Mouse (Mus musculus): ENCODE measurements around the gene Igfals. TPM values are rescaled to one million over a fixed set of nuclear protein-coding genes. Genes with fewer than 3 reads are reported as not detected.

Gene Igfals
- polyA plus RNA-seq, 1 experiment from 2014 or later: 0.19 TPM

GRCm38 (mm10) chr17:24907591-24907990, 41.8 kb downstream of the Igfals start:
- Histone ChIP-seq H3K27ac (no peak overlapping the region), H3K27me3 (no peaks in the 10 kb centered on the region), H3K4me3 (no peak overlapping the region), H3K36me3 (peaks cover 98% of the 10 kb centered on the region), H3K9me3 (replicated peaks) (no peaks in the 10 kb centered on the region), H3K9ac (no peak overlapping the region), H3K4me2 (no peak overlapping the region), H3K4me1 (replicated peaks) (no peaks in the 10 kb centered on the region)
- 88% methylated on average over 2 of the region's 2 CpGs for WGBS
- no peak for ATAC-seq (replicated peaks; ENCODE audit: insufficient number of reproducible peaks, insufficient read depth, low FRiP score, low read depth)

- Histone ChIP-seq H3K4me3 (no peak overlapping the region), H3K36me3 (peaks cover 97% of the 10 kb centered on the region), H3K4me1 (replicated peaks) (no peaks in the 10 kb centered on the region), H3K27me3 (no peaks in the 10 kb centered on the region), H3K27ac (no peak overlapping the region), H3K9me3 (replicated peaks) (no peaks in the 10 kb centered on the region), H3K9ac (no peak overlapping the region), H3K4me2 (no peak overlapping the region)
- no peak for ATAC-seq (replicated peaks; ENCODE audit: insufficient number of reproducible peaks, insufficient read depth, low FRiP score, low read depth)
Observed at GRCm38 (mm10) chr17:24913984-24914383, 48.2 kb downstream of the Igfals start.

GRCm38 (mm10) chr17:24923246-24923645, 57.4 kb downstream of the Igfals start:
- ATAC-seq (replicated peaks; ENCODE audit: insufficient number of reproducible peaks, insufficient read depth, low FRiP score, low read depth): no peak
- H3K4me1 ChIP-seq (replicated peaks): no peaks in the 10 kb centered on the region
- H3K4me3 ChIP-seq: no peak overlapping the region
- no peak overlapping the region for H3K9ac ChIP-seq
- peaks cover 95% of the 10 kb centered on the region for H3K36me3 ChIP-seq
- no peaks in the 10 kb centered on the region for H3K9me3 ChIP-seq (replicated peaks)
- 90% methylated on average over 1 of the region's 1 CpGs for WGBS
- H3K4me2 ChIP-seq: no peak overlapping the region
- H3K27ac ChIP-seq: no peak overlapping the region
- no peaks in the 10 kb centered on the region for H3K27me3 ChIP-seq

- Histone ChIP-seq H3K9ac (no peak overlapping the region), H3K4me3 (no peak overlapping the region), H3K27me3 (no peaks in the 10 kb centered on the region), H3K9me3 (replicated peaks) (no peaks in the 10 kb centered on the region), H3K4me2 (no peak overlapping the region), H3K27ac (no peak overlapping the region), H3K4me1 (replicated peaks) (peaks cover 12% of the 10 kb centered on the region), H3K36me3 (peaks cover 33% of the 10 kb centered on the region)
- no peak for ATAC-seq (replicated peaks; ENCODE audit: insufficient number of reproducible peaks, insufficient read depth, low FRiP score, low read depth)
- WGBS: 57% methylated on average over 1 of the region's 1 CpGs
Observed at GRCm38 (mm10) chr17:24929506-24929905, 63.7 kb downstream of the Igfals start.

Other genes starting within 250 kb of the Igfals start
- 39.0 and 56.0 TPM in 2 replicates for gene Tsc2, start 233.4 kb upstream of the Igfals start, polyA plus RNA-seq (2015; fragmentation: Nextera tagmentation; extraction: Ambion mirVana)
- gene Nthl1, start 233.3 kb upstream of the Igfals start, polyA plus RNA-seq (2015; fragmentation: Nextera tagmentation; extraction: Ambion mirVana): 7.7 and 10.9 TPM in 2 replicates
- gene Slc9a3r2, start 215.7 kb upstream of the Igfals start, polyA plus RNA-seq (2015; fragmentation: Nextera tagmentation; extraction: Ambion mirVana): 55.5 and 61.4 TPM in 2 replicates
- gene Npw, start 207.5 kb upstream of the Igfals start, polyA plus RNA-seq (2015; fragmentation: Nextera tagmentation; extraction: Ambion mirVana): 0.26 TPM in 1 of 2 replicates, not detected in the other
- 12.5 and 18.1 TPM in 2 replicates for gene Zfp598, start 196.3 kb upstream of the Igfals start, polyA plus RNA-seq (2015; fragmentation: Nextera tagmentation; extraction: Ambion mirVana)
- gene Syngr3, start 176.0 kb upstream of the Igfals start, polyA plus RNA-seq (2015; fragmentation: Nextera tagmentation; extraction: Ambion mirVana): 0.44 and 3.0 TPM in 2 replicates
- 26.3 and 26.8 TPM in 2 replicates for gene Gfer, start 169.8 kb upstream of the Igfals start, polyA plus RNA-seq (2015; fragmentation: Nextera tagmentation; extraction: Ambion mirVana)
- 0.94 and 1.3 TPM in 2 replicates for gene Noxo1, start 169.8 kb upstream of the Igfals start, polyA plus RNA-seq (2015; fragmentation: Nextera tagmentation; extraction: Ambion mirVana)
- gene Tbl3, start 158.3 kb upstream of the Igfals start, polyA plus RNA-seq (2015; fragmentation: Nextera tagmentation; extraction: Ambion mirVana): 34.4 and 50.9 TPM in 2 replicates
- gene Rnf151, start 147.9 kb upstream of the Igfals start, polyA plus RNA-seq (2015; fragmentation: Nextera tagmentation; extraction: Ambion mirVana): 0.13 TPM in 1 of 2 replicates, not detected in the other
- 770 and 917 TPM in 2 replicates for gene Rps2, start 147.9 kb upstream of the Igfals start, polyA plus RNA-seq (2015; fragmentation: Nextera tagmentation; extraction: Ambion mirVana)
- 410 and 528 TPM in 2 replicates for gene Ndufb10, start 141.5 kb upstream of the Igfals start, polyA plus RNA-seq (2015; fragmentation: Nextera tagmentation; extraction: Ambion mirVana)
- 1.4 and 1.6 TPM in 2 replicates for gene Rpl3l, start 138.2 kb upstream of the Igfals start, polyA plus RNA-seq (2015; fragmentation: Nextera tagmentation; extraction: Ambion mirVana)
- 21.4 and 25.6 TPM in 2 replicates for gene Msrb1, start 129.4 kb upstream of the Igfals start, polyA plus RNA-seq (2015; fragmentation: Nextera tagmentation; extraction: Ambion mirVana)
- gene Hs3st6, start 113.0 kb upstream of the Igfals start, polyA plus RNA-seq (2015; fragmentation: Nextera tagmentation; extraction: Ambion mirVana): 0.33 and 0.37 TPM in 2 replicates
- not detected in 2 replicates for gene Meiob, start 61.7 kb upstream of the Igfals start, polyA plus RNA-seq (2015; fragmentation: Nextera tagmentation; extraction: Ambion mirVana)
- 56.7 TPM in 2 replicates for gene Hagh, start 25.9 kb upstream of the Igfals start, polyA plus RNA-seq (2015; fragmentation: Nextera tagmentation; extraction: Ambion mirVana)
- 39.8 and 49.1 TPM in 2 replicates for gene Fahd1, start 15.6 kb upstream of the Igfals start, polyA plus RNA-seq (2015; fragmentation: Nextera tagmentation; extraction: Ambion mirVana)
- 28.6 and 42.8 TPM in 2 replicates for gene Nubp2, start 20.4 kb downstream of the Igfals start, polyA plus RNA-seq (2015; fragmentation: Nextera tagmentation; extraction: Ambion mirVana)
- 22.7 and 30.6 TPM in 2 replicates for gene Spsb3, start 20.6 kb downstream of the Igfals start, polyA plus RNA-seq (2015; fragmentation: Nextera tagmentation; extraction: Ambion mirVana)
- 16.6 and 21.3 TPM in 2 replicates for gene Eme2, start 29.1 kb downstream of the Igfals start, polyA plus RNA-seq (2015; fragmentation: Nextera tagmentation; extraction: Ambion mirVana)
- 74.7 and 78.0 TPM in 2 replicates for gene Mrps34, start 29.1 kb downstream of the Igfals start, polyA plus RNA-seq (2015; fragmentation: Nextera tagmentation; extraction: Ambion mirVana)
- gene Nme3, start 30.5 kb downstream of the Igfals start, polyA plus RNA-seq (2015; fragmentation: Nextera tagmentation; extraction: Ambion mirVana): 32.2 and 36.5 TPM in 2 replicates
- 23.2 and 28.2 TPM in 2 replicates for gene Mapk8ip3, start 71.0 kb downstream of the Igfals start, polyA plus RNA-seq (2015; fragmentation: Nextera tagmentation; extraction: Ambion mirVana)
- 73.4 and 100 TPM in 2 replicates for gene Jpt2, start 94.7 kb downstream of the Igfals start, polyA plus RNA-seq (2015; fragmentation: Nextera tagmentation; extraction: Ambion mirVana)
- 4.1 and 6.3 TPM in 2 replicates for gene Cramp1l, start 149.8 kb downstream of the Igfals start, polyA plus RNA-seq (2015; fragmentation: Nextera tagmentation; extraction: Ambion mirVana)
- 8.9 and 13.3 TPM in 2 replicates for gene Ift140, start 150.1 kb downstream of the Igfals start, polyA plus RNA-seq (2015; fragmentation: Nextera tagmentation; extraction: Ambion mirVana)
- 23.1 and 24.8 TPM in 2 replicates for gene Tmem204, start 217.6 kb downstream of the Igfals start, polyA plus RNA-seq (2015; fragmentation: Nextera tagmentation; extraction: Ambion mirVana)
- gene Telo2, start 250.0 kb downstream of the Igfals start, polyA plus RNA-seq (2015; fragmentation: Nextera tagmentation; extraction: Ambion mirVana): 22.9 and 33.6 TPM in 2 replicates

Measured in heart, embryonic 15.5 days (tissue).